Mouse (Mus musculus): ENCODE results near the gene Ldlrad3. TPM values are rescaled to one million over a fixed set of nuclear protein-coding genes. Genes with fewer than 3 reads are reported as not detected.

Gene Ldlrad3
- total and polyA plus RNA-seq, 3 experiments, result 4.9 to 9.5 (median 7.8) TPM

GRCm38 (mm10) chr2:102073266-102074037 is 112.7 kb downstream of the Ldlrad3 start:
- DNase-seq, result no peak

GRCm38 (mm10) chr2:102072859-102073258 is 113.3 kb downstream of the Ldlrad3 start:
- no peak for DNase-seq

DNA sequence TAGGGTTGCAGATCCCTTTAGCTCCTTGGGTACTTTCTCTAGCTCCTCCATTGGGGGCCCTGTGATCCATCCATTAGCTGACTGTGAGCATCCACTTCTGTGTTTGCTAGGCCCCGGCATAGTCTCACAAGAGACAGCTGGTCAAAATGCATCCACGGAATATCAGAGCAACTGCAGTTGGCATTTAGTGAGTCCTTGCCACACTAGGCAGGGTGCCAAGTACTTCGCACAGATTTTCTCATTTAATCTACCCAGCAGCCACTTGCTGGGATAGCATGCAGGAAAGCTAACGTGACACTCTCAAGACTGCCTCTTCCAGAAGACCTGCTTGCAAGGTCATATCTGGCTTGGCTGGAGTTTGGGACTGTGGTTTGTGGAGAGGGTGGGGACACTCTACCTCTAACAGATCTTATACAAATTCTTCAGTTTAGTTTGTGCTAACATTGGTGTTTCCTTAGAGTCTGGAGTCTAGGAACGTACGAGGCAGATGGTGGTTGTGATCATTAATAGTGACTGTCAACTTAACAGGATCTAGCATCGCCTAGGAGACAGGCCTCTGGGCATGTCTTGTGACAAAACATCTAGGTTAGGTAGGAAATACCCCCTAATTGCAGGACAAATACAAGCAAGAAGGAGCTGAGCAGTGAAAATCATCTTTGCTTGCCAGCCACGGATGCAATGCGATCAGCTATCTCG is 115.0 kb downstream of the Ldlrad3 start:
- DNase-seq, result peak; percentile 50

DNA sequence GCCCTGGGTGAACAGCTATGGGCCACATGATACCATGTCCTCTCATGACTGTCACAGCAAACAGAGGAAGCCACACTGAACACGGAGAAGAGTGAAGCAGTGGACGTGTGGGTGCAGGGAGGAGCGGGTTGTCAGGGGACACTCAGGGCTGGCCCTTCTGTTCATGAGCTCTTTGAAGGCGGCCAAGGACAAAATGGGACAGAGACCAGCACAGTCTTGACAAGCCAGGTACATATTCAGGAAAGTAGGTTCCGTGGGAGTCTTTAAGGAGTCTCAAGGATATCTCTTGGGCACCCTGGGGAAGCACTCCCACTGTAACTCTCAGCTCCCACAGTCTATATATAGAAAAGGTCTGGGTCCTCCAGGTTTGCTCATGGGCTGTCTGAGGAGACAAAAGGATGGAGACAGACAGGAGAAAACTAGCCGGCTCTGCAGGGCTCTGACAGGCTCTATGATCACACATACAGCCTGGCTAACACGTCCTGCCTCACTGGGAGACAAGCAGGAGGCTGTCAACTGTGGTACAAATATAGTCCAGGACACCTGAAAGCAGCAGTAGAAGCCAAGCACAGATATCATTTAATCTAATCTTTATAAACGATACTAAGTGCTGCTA is 121.3 kb downstream of the Ldlrad3 start:
- no peak for DNase-seq

DNA sequence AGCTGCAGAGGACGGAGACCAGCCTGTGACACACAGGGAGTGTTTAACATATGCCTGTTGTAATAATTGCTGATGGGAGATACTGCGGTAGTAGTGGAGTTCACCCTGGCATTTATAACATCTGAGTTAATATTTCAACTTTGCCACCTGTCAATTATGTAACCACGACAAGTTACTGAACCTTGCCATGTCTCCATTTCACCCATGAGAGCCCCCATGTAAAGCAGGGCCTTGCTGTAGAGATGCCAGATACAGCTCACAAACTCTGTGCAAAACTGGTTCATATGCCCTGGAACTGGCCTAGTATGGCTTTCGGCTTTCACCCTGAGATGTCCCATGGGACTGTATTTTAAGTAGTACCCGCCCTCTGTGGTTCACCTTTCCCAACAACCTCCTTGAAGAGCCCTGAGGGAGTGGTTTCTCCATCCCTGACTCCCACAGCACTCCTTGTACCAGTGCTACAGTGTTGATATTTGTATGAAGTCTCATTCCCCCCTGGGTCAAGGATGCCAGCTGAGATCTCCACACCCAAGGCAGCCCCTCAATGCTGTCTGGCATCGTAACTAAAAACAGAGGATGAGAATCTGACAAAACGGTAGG is 122.2 kb downstream of the Ldlrad3 start:
- no peak for DNase-seq

- DNase-seq, result no peak
These were observed 123.2 kb downstream of the Ldlrad3 start for GRCm38 (mm10) chr2:102062861-102063468.

- no peak for DNase-seq
These were observed 124.3 kb downstream of the Ldlrad3 start for GRCm38 (mm10) chr2:102061921-102062320.

DNA sequence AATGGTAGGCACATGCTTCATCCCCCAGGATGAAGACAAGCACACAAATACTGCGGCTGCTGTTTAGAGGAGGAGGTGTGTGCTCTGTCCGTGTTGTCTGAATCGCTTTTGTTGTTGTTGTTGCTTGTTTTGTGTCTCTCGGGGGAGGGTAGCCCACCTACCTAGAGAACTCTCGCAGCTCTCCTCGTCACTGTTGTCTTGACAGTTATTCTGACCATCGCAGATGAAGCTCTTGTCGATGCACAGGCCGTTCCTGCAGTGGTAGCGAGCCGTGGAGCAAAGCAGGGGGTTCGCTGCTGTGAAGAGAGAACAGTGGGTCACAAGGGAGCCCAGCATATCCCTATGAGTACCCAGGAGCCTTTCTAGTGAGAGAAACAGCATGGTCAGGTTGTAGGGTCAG is 128.4 kb downstream of the Ldlrad3 start:
- no peak for DNase-seq

DNA sequence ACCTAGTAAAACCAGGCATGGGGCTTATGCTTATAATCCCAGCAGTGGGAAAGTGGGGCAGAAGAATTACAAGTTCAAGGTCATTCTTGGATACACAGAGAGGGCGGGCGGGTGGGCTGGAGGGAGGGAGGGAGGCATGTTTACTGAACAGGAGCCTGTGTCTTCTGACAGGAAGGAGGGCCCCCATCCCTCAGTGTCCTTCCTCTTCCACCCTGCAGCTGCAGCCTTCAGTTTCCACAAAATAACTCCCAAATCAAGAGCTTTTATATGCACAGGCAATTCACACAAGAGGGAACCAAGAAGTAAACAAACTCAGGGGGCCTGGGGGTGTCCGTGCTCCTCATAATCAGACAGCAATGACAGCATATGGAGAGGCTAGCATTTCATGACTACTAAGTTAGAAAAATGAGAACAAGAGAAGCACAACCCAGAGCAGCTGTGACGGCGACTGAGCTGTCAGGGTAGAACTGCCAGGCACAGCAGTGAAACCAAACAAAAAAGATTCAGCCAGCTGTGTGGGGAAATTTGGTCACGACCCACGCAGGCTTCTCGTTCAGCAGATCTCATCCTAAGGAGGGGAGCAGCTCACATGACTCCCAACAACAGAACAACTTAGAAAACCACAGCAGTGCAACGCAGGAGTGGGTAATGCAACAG is 129.0 kb downstream of the Ldlrad3 start:
- DNase-seq, result no peak

- DNase-seq, result no peak
These were observed 130.0 kb downstream of the Ldlrad3 start for GRCm38 (mm10) chr2:102056144-102056543.

DNA sequence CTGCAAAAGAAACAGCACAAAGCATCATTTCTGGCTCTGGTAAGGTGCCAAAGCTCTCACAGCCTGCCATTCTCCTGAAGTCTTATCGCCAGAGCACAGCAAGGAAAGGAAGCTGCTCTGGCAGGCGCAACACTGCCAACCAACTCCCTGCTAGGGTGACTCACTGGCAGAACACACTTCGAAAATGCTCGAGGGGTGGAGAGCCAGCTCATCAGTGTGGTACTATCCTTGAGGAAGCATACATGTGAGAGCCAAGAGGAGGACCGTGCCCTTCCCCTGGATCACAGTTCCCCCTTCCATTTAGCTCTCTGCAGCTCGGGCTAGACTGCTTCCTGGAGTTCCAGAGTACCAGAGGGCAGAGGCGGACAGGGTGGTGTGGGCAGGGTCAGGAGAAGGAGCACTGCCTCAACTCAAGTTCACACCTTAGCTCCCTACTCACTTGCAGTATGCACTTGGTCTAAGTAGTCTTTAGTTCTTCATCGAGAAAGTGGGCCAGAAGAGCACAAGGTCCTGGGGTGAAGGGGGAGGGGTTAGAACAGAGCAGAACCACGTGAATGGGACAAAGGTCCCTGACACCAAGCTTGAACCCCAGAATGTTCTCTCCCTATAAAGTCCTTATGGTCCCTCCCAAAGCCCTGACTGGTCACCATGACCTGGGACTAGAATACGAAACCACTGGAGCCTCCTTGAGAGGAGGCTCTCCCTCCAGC is 133.1 kb downstream of the Ldlrad3 start:
- peak; percentile 73 for DNase-seq

DNA sequence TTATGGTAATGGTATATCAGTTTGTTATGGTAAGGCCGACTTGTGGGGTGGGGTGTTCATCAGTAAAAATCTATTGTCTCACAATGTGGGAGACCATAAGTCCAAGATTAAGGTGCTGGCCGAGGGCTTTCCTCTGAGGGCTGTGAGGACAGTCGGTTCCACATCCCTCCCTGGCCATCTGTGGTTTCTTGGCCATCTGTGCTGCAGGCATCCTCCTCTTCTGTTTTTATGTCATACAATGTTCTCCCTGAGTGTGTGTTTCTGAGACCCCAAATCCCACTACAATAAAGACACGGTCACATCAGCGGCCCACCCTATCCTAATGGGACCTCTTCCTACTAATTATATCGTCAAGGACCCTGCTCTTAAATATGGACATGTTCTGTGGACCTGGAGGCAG is 133.8 kb downstream of the Ldlrad3 start:
- DNase-seq, result no peak

DNA sequence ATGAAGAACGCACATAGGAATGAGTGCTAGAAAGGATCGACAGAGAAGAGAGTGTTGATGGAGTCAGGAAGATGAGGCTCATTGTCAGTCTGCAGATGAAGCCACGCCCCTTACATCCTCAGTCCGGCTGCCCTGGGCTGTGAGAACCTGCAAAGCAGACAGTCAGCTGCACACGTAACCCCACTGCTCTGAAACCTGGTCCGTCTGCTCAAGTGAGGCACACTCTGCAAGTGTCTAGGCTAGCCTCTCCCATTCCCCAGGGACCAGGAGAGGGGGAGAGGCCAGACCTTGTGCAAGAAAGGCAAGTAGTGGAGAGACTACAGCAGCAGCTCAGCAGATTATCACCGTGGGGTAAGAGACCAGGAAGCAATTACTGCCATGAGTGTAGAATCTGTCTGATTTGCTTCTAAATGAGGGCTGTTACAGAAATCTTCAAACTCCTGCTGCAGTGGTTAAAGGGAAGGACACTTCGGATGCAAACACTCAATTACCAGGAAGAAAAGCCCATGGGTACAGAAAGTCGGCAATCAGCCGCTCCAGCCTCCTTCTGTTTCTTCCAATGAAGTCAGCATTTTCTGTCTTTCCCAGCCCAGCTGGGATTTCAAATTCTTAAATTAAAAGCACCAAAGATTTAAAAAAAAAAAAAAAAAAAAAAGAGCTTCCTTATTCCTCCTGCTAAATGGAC is 136.2 kb downstream of the Ldlrad3 start:
- no peak for DNase-seq

DNA sequence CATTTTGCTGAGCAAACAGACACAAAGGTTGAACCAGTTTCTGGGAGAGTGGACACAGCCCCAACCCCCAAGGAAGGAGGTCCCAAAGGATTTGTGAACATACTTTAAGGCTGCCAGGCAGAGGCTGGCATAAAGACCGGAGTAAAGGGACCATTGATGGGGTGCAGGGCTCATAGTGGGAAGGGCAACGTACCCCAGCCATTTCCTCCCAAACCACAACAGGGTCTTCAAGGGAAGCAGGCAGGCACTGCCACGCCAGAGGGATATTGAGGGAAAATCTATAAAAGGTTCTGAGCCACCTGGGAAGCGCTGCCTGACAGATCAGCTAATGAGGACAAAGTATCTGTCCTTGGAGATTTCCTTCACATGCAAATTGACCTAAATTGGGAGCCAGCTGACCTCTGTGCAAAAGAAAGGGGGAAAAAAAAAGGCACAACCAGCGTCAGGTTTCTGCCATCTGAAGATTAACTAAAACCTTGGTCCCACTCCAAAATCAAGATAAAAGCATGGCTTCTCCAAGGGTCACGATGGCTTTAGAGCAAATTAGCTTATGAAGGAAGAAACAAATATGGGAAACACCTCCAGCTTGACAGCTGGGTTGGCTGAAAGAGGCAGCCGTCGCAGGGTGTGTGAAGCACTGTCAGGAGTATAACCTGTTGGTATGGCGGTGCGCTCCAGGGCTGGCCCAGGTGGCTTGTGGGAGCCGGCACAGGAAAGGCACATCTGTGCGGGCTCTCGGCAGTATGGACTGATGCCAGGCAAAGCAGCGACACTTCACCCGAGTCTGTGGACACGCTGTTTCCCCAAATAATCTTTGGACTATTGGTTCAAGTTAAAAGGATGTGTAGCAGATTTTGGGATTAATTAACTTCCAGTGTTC is 137.6 kb downstream of the Ldlrad3 start:
- DNase-seq, result no peak

DNA sequence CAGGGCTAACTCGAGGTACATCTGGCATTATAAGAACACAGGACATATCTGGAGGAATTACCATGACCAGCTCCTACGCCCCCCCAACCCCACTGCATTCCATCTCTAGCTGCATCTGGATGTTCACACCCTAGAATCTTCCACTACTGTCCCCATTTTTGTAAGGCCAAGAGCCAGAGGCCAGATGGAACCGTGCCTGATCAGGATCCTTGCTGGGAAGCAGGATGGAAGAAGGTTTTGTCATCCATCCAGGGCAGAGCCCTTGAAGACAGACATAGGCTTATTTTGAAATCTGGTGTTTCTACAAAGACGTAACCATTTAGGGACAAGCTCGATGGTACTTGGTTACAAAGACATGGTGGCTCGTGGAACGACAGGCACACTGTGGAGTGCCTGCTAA is 139.7 kb downstream of the Ldlrad3 start:
- no peak for DNase-seq

DNA sequence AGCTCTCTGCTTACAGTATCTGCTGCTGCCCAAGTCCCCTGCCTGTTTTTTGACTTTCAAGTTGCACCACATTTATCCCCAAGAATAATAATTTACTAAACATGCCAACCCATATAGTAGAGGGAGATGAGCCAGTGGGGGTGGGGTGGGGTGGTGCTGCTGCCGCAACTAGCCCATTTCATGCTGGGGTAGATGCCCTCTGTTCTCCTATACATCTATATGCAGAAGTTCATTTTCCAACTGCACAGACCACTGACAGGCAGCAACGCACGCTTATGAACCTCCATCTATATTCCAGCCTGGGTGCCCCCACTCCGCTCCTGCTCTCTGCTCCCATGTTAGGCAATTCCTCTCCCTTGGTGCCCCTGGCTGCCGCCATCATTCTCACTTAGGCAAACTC is 145.7 kb downstream of the Ldlrad3 start:
- no peak for DNase-seq

DNA sequence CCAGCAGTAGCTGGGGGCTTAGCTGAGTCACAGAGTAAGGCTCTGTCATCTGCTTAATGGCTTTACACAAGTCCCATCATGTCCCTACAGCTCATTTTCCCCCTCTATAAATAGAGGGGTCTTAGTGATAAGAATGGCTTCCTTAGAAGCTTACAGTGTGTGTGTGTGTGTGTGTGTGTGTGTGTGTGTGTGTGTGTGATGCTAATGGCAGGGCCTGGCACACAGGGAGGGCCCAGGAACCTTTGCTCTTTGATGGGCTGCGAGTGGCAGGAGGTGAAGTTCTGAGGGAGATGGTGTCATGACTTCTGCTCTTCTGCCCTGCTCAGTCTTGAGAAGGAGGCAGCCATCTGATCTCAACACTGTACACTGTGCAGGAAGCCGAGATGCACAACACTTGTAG is 146.2 kb downstream of the Ldlrad3 start:
- no peak for DNase-seq

- DNase-seq, result no peak
These were observed 147.1 kb downstream of the Ldlrad3 start for GRCm38 (mm10) chr2:102038895-102039667.
